Mouse (Mus musculus): ENCODE results near the gene Rassf3. TPM values are rescaled to one million over a fixed set of nuclear protein-coding genes. Genes with fewer than 3 reads are reported as not detected.

Gene Rassf3
- polyA plus RNA-seq, 2 experiments, result 20.7 to 23.2 TPM

GRCm38 (mm10) chr10:121427136-121427535, 49.0 kb downstream of the Rassf3 start:
- 71% methylated on average over 5 of the region's 5 CpGs for WGBS
- H3K4me2 ChIP-seq (replicated peaks; ENCODE audit: low read depth, low read length, severe bottlenecking), result no peak overlapping the region
- H3K9ac ChIP-seq (ENCODE audit: low read depth, low read length, severe bottlenecking), result no peak overlapping the region
- no peak for ATAC-seq (ENCODE audit: low FRiP score, low read depth)
- H3K9me3 ChIP-seq (ENCODE audit: control insufficient read depth, low read length), result no peaks in the 10 kb centered on the region
- no peak overlapping the region for H3K4me3 ChIP-seq (replicated peaks; ENCODE audit: low read length)
- no peak for DNase-seq (ENCODE audit: low spot score)
- H3K27me3 ChIP-seq (ENCODE audit: control insufficient read depth, insufficient read depth, low read length), result no peaks in the 10 kb centered on the region
- 0 out of 2 replicates have a peak overlapping the region, but pooled peaks have one; percentile 13 for H3K27ac ChIP-seq (replicated peaks; ENCODE audit: low read depth, low read length)
- TF ChIP-seq POLR2A (IDR thresholded peaks at IDR 0.05; ENCODE audit: borderline replicate concordance, extremely low read depth, insufficient read depth, insufficient read length), result no peak
- H3K4me1 ChIP-seq (ENCODE audit: control insufficient read depth, insufficient read depth, low read length), result peaks cover 71% of the 10 kb centered on the region
- H3K36me3 ChIP-seq (ENCODE audit: control insufficient read depth, insufficient read depth, low read length), result peaks cover 3% of the 10 kb centered on the region

- no peaks in the 10 kb centered on the region for H3K27me3 ChIP-seq (ENCODE audit: control insufficient read depth, insufficient read depth, low read length)
- H3K9ac ChIP-seq (ENCODE audit: low read depth, low read length, severe bottlenecking), result no peak overlapping the region
- TF ChIP-seq POLR2A (IDR thresholded peaks at IDR 0.05; ENCODE audit: borderline replicate concordance, extremely low read depth, insufficient read depth, insufficient read length), result no peak
- peaks cover 3% of the 10 kb centered on the region for H3K36me3 ChIP-seq (ENCODE audit: control insufficient read depth, insufficient read depth, low read length)
- no peak for DNase-seq (ENCODE audit: low spot score)
- H3K27ac ChIP-seq (replicated peaks; ENCODE audit: low read depth, low read length), result no peak overlapping the region
- H3K9me3 ChIP-seq (ENCODE audit: control insufficient read depth, low read length), result no peaks in the 10 kb centered on the region
- no peak for ATAC-seq (ENCODE audit: low FRiP score, low read depth)
- H3K4me3 ChIP-seq (replicated peaks; ENCODE audit: low read length), result no peak overlapping the region
- H3K4me2 ChIP-seq (replicated peaks; ENCODE audit: low read depth, low read length, severe bottlenecking), result no peak overlapping the region
- 25% methylated on average over 5 of the region's 5 CpGs for WGBS
- H3K4me1 ChIP-seq (ENCODE audit: control insufficient read depth, insufficient read depth, low read length), result peaks cover 66% of the 10 kb centered on the region
These were observed 49.6 kb downstream of the Rassf3 start for GRCm38 (mm10) chr10:121426458-121427070.

DNA sequence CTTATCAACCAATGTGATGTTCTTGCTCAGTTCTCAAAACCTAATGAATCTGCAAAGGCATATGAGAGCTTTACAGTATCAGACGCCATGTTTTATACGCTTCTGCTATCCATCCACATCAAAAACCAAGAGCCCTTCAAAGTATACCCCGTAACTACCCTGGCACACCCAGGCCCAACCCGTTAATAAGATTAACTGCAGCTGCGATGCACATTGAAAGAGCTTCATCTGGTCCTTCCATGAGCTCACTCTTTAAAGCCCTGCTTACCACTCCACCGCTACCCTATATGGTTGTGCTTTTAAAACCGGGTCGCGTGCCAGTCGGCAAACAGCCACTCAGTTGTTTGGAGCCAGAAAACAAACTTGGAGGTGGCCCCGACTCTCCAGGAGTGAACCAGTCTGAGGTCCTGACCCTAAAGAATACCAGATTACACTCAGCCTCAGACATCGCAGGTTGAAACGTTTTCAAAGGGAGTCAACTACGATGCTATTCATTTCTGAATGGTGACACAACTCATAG, 50.6 kb downstream of the Rassf3 start:
- Histone ChIP-seq H3K9ac (ENCODE audit: low read depth, low read length, severe bottlenecking) (no peak overlapping the region), H3K4me2 (replicated peaks; ENCODE audit: low read depth, low read length, severe bottlenecking) (no peak overlapping the region), H3K4me3 (replicated peaks; ENCODE audit: low read length) (no peak overlapping the region), H3K36me3 (ENCODE audit: control insufficient read depth, insufficient read depth, low read length) (peaks cover 3% of the 10 kb centered on the region), H3K4me1 (ENCODE audit: control insufficient read depth, insufficient read depth, low read length) (peaks cover 65% of the 10 kb centered on the region), H3K27ac (replicated peaks; ENCODE audit: low read depth, low read length) (no peak overlapping the region), H3K9me3 (ENCODE audit: control insufficient read depth, low read length) (no peaks in the 10 kb centered on the region), H3K27me3 (ENCODE audit: control insufficient read depth, insufficient read depth, low read length) (no peaks in the 10 kb centered on the region)
- WGBS, result 67% methylated on average over 14 of the region's 14 CpGs
- DNase-seq (ENCODE audit: low spot score) (no peak), ATAC-seq (ENCODE audit: low FRiP score, low read depth) (no peak)
- no peak for TF ChIP-seq POLR2A (IDR thresholded peaks at IDR 0.05; ENCODE audit: borderline replicate concordance, extremely low read depth, insufficient read depth, insufficient read length)

- Histone ChIP-seq H3K27me3 (ENCODE audit: control insufficient read depth, insufficient read depth, low read length) (no peaks in the 10 kb centered on the region), H3K27ac (replicated peaks; ENCODE audit: low read depth, low read length) (no peak overlapping the region), H3K4me2 (replicated peaks; ENCODE audit: low read depth, low read length, severe bottlenecking) (no peak overlapping the region), H3K4me1 (ENCODE audit: control insufficient read depth, insufficient read depth, low read length) (peaks cover 65% of the 10 kb centered on the region), H3K36me3 (ENCODE audit: control insufficient read depth, insufficient read depth, low read length) (peaks cover 3% of the 10 kb centered on the region), H3K9me3 (ENCODE audit: control insufficient read depth, low read length) (no peaks in the 10 kb centered on the region), H3K4me3 (replicated peaks; ENCODE audit: low read length) (no peak overlapping the region), H3K9ac (ENCODE audit: low read depth, low read length, severe bottlenecking) (no peak overlapping the region)
- no peak for TF ChIP-seq POLR2A (IDR thresholded peaks at IDR 0.05; ENCODE audit: borderline replicate concordance, extremely low read depth, insufficient read depth, insufficient read length)
- 78% methylated on average over 5 of the region's 5 CpGs for WGBS
- DNase-seq (ENCODE audit: low spot score) (no peak), ATAC-seq (ENCODE audit: low FRiP score, low read depth) (no peak)
These were observed 51.1 kb downstream of the Rassf3 start for GRCm38 (mm10) chr10:121425079-121425478.

DNA sequence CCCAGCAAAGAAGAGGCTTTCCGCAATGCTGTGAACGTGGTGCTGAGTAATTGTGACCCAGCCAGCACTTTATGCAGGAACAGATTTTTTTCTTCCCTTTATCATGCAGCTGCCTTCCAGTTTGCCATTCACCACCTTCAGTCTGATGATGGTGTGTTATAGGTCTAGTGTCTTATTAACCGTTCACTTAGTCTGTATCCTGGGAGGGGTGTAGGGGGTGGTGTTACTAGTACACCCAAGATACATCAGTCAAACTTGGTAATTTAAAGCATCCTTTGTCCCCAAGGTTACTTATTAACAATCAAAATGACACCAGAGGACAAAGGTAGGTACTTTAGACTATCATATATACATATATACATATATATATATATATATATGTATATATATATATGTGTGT, 51.7 kb downstream of the Rassf3 start:
- Histone ChIP-seq H3K9me3 (ENCODE audit: control insufficient read depth, low read length) (no peaks in the 10 kb centered on the region), H3K4me1 (ENCODE audit: control insufficient read depth, insufficient read depth, low read length) (peaks cover 64% of the 10 kb centered on the region), H3K27me3 (ENCODE audit: control insufficient read depth, insufficient read depth, low read length) (no peaks in the 10 kb centered on the region), H3K27ac (replicated peaks; ENCODE audit: low read depth, low read length) (no peak overlapping the region), H3K4me2 (replicated peaks; ENCODE audit: low read depth, low read length, severe bottlenecking) (no peak overlapping the region), H3K4me3 (replicated peaks; ENCODE audit: low read length) (no peak overlapping the region), H3K9ac (ENCODE audit: low read depth, low read length, severe bottlenecking) (no peak overlapping the region), H3K36me3 (ENCODE audit: control insufficient read depth, insufficient read depth, low read length) (peaks cover 3% of the 10 kb centered on the region)
- no peak for TF ChIP-seq POLR2A (IDR thresholded peaks at IDR 0.05; ENCODE audit: borderline replicate concordance, extremely low read depth, insufficient read depth, insufficient read length)
- DNase-seq (ENCODE audit: low spot score) (no peak), ATAC-seq (ENCODE audit: low FRiP score, low read depth) (no peak)
- 78% methylated on average over 3 of the region's 3 CpGs for WGBS
